Mouse (Mus musculus): Measurements from ENCODE around the gene Tbk1.

The Tbk1 gene

DNA sequence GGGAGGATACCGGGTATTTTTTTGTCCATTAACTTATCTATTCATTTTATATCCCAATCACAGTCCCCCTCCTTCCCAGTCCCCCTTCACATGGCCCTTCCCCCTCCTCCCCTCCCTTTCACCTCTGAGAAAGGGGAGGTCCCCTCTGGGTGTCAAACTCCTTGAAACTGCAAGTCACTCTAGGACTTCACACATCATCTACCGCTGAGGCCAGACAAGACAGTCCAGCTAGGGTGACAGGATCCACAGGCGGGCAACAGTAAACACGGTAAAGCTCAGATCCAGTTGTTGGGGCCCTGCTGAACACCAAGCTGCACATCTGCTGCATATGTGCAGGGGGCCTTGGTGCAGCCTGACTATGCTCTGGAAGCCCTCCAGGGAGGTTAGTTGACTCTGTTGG lies 51.6 kb downstream of the Tbk1 start:
- DNase-seq (ENCODE audit: low spot score) = no peak

DNA sequence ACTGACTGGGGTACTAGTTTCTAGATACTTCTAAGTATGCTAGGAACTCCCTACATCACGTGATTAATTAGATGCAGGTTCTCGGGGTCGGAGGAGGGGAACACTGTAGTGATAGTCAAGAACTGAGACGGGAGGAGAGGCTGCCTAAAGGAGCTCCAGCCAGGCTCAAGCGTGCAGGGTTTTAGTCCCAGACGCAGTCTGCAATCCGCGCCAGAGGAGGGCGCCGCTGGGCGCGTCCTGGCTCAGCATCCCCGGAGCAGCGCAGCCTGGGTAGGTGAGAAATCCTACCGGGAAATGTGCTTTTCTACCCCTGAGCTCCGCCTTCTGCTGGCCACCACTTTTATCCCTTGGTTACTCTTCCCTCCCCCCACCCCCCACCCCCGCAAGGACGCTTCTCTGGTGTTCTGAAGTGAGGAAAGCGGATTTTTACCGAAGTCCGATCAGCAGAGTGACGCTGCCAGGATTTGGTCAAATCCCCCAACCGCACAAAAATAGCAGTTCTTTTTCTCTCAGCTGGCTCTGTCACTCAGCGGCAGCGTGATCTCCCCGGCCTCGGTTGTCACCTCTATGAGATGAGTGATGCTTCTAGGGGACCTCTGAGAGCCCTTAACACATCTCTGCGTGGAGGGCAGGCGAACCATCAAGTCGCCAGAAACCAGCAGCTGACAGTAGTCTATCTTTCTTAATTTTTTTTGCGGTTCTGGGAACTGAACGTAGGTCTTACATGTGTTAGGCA lies 53.3 kb downstream of the Tbk1 start:
- DNase-seq (ENCODE audit: low spot score) = peak; percentile 13

DNA sequence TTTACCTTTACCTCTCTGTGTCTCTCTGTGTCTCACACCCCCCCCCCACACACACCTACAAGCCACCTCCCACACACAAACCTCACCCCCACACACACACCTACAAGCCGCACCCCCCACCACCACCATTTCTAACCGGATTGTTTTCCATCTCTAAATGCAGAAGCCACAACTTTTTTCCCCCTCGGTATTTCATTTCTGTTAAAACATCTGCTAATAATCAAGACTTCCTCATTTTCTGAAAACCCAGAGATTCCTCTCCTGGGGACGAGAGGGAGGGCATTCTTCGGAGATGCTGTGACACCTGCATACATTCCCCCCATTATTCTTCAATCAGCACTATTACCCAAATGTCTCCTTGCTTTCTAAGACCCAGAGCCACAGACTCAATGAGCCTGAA lies 55.0 kb downstream of the Tbk1 start:
- DNase-seq (ENCODE audit: low spot score) = no peak

- DNase-seq (ENCODE audit: low spot score) = no peak
Measured at GRCm38 (mm10) chr10:121530365-121531003, 56.1 kb downstream of the Tbk1 start.

- DNase-seq (ENCODE audit: low spot score) = no peak
Measured at GRCm38 (mm10) chr10:121529261-121529660, 57.3 kb downstream of the Tbk1 start.

DNA sequence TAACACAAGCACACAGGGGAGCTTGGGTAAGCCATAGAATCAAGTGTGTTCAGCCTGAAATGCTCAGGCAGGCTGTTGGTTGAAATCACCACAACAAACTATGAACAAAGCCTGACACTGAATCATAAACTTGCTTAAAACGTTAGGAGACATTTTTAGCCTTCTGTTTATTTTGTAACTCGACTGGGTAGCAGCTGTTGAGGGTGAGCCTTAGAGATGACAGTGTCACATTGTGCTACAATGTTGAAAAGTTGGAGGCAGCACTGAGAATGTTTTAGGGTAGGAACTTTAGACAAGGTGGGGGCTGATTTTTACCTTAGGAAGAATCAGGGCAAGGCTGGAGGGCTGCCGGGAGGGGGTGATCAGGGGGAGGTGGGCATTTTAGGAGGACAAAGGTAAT lies 58.1 kb downstream of the Tbk1 start:
- DNase-seq (ENCODE audit: low spot score) = no peak

DNA sequence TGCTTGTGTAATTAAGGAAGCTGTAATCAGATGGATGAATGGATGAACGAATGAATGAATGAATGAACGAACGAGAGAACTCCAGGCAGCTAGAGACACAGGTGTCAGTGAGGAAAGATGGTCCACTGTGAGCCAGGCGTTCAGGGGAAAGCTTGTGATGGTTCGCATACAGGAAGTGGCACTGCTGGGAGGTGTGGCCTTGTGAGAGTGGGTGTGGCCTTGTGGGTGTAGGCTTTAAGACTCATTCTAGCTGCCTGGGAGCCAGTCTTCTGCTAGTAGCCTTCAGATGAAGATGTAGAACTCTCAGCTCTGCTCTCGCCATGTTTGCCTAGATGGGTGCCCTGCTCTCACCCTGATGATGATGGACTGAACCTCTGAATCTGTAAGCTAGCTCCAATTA lies 59.5 kb downstream of the Tbk1 start:
- peak; percentile 35 for DNase-seq (ENCODE audit: low spot score)

- no peak for DNase-seq (ENCODE audit: low spot score)
Measured at GRCm38 (mm10) chr10:121520923-121521585, 65.5 kb downstream of the Tbk1 start.

- no peak for DNase-seq (ENCODE audit: low spot score)
Measured at GRCm38 (mm10) chr10:121519710-121520109, 66.9 kb downstream of the Tbk1 start.

DNA sequence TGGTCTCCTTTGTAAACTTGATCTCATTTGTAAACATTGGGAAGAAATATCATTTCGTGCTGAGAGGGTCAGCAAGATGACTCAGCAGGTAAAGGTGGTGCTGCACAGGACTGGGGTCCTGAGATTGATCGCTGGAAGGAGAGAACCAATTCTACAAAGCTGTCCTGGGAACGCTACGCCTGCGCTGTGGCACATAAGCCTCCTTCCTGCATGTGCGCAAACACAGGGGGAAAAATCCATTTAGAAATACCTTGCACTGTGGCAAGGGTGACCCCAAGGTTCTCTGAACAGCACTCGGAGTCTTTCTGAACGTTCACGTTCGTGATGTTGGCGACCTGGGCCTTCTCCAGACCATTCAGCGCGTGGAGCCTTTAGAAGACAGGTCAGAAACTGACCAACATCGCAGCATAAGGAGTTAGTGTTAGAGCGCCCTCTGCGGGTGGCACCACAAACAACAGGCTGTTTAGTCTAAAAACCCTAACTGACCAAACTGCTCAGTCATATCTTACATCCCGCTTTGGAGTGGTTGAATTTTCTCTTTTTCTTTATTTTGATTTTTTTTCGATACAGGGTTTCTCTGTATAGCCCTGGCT lies 70.5 kb downstream of the Tbk1 start:
- peak; percentile 52 for DNase-seq (ENCODE audit: low spot score)

DNA sequence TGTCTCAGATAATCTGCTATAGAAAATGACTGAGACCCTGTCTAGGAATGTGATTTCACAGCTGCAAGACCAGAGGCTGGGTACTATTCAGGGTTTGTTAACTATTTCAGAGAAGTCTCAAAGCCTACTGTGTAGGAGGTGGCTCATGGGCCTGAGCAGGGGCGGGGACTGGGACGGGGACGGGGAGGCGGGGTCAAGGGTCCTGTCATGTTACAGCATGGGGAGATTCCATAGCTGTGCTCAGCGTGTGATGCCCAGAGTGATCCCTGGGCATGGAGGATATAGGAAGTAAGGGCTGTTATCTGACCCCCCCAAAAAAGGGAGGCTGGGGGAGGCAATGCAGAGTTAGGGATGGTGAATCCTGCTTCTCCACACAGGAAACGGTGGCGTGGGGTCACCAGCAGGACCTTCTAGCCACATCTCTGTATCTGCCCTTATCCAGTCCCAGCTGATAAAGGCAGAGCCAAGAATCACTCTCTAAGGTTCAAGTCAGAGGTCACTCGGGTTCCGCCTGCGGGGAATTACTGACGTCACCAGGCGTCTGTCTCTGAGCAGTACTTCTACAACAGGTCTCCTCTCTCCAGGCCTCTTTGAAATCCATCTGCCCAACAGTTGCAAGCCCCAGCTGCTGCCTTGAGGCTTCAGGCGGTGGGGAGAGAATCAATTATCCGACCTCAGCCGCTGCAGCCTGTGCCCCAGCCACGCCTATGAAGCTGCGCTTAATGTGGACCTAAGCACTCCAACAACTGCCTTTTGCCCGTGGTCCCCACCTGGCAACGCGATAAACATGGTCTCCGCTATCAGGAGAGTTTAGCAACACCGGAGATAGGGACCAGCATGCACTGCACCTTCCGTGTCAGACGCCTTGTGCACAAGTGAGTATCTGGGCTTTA lies 76.6 kb downstream of the Tbk1 start:
- no peak for DNase-seq (ENCODE audit: low spot score)

GRCm38 (mm10) chr10:121507755-121508544 lies 78.6 kb downstream of the Tbk1 start:
- DNase-seq (ENCODE audit: low spot score) = no peak

- peak; percentile 88 for DNase-seq (ENCODE audit: low spot score)
Measured at GRCm38 (mm10) chr10:121506731-121507583, 79.6 kb downstream of the Tbk1 start.

DNA sequence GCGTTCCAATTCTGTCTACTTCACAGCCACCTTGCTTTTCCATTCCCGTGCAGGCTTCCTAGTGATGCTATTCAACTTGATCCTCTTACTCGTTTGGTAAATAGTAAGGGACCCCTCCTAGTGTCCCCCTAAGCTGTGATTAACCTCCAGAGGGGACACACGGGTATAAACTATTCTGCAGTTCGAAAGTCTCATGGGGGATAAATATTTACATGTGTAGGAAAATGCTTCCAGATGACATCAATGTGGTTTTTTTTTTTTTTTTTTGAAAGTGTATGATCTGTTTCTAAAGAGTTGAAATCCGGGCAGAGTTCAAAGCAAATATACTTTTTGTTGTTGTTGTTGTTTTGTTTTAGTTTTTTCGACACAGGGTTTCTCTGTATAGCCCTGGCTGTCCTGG lies 80.7 kb downstream of the Tbk1 start:
- no peak for DNase-seq (ENCODE audit: low spot score)

DNA sequence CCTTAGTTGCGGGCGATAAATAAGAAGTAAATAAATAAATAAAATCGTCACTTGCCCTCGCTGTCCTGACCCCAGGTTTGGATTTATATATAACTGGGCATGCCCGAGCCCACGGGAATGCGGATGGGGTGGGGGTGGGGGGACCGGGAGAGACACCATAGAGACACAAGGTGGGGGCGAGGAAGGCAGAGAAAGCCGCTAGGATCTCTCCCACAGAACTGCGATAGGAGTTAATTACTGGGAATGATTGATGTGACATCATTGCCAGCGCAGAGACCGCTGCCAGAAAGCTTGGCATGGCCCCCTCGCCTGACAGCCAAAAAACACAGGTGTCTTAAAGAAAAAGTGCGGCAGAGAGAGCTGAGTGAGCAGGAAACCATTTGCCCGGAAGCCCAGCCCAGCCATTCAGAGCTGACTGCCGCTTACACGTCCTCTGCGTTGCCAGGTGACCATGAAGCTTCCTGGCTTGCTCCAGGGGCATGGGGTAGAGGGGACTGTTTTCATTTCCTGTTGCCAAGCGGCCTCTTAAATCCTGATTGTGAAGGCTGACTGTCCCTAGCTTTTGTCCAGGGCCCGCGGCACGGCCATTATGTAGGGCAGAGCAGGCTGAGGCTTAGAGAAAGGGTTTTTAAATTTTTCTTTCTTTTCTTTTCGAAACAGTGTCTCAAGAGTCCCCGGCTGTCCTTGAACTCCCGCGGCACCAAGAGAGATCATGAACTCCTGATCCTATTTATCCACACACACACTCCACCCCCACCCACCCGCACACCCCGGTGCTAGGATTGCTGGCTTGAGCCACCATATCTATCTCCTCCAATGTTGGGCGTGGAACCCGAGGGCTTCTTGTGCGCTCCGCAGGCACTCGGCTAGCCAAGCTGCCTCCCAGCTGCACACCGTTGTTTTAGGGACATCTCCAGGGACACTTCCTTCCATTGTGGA lies 81.3 kb downstream of the Tbk1 start:
- peak; percentile 85 for DNase-seq (ENCODE audit: low spot score)

DNA sequence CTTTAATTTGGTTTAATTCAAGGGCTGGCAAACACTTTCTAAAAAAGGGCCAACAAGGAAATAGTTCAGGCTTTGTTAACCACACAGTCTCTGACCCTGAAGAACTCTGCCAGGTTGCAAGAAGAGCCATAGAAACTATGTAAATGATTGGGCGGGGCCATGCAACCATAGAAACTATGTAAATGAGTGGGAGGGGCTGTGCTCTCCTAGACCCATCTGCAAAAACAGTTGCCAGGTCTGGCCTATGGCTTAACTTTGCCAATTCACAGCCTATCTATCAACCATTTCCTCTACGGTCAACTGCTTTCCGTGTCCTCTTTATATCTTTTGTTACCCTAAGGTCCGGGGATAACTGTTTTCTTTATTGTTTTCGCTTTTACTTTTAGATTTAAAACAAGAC lies 85.4 kb downstream of the Tbk1 start:
- DNase-seq (ENCODE audit: low spot score) = no peak

DNA sequence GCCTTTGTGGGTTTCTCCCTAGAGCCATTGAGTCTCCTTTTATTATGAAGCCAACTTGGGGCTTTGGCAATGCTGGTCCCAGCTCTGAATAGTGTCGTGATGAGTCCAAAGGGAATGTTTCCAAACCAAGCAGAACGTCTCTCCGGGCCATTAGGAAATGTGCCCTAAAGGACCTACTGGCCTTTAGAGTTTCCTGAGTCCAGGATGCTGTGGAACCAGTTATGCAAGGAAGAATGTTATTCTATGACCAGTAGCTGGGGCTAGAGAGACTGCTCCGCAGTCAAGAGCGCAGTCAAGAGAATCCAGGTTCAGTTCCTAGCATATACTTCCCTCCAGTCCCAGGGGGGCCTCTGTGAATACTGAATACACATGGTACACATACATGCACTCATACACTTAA lies 86.6 kb downstream of the Tbk1 start:
- no peak for DNase-seq (ENCODE audit: low spot score)

GRCm38 (mm10) chr10:121499063-121499462 lies 87.5 kb downstream of the Tbk1 start:
- no peak for DNase-seq (ENCODE audit: low spot score)

DNA sequence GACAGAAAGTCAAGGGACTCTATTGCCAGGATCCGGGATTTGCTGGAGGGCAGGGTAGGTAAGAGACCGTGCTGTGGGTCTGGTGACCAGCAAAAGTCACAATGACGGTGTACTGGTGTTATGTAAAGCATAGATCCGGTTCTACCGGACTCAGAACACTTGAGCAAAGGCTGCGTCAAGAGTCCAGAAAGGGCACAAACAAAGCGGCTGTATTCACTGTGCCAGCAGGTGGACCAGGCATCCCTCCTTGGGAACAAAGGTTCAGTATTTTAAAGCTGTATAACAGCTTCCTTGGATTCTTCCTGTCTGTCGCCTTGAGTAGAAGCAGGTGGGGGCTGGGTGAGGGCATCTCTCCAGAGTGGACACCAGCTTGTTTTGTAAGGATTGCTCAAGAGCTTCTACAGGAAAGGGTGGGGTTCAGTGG lies 88.1 kb downstream of the Tbk1 start:
- no peak for DNase-seq (ENCODE audit: low spot score)
